In genomic region chr1:47277839-47278238, GRCm38 (mm10) we compare ENCODE assay signal across 8 mouse cellular contexts.
DNase-seq lines count a peak whose midpoint lies in the region; ATAC-seq lines count a peak whose summit lies in the region.

No protein-coding gene starts in this region.

- no peaks in the 10 kb centered on the region for H3K9me3 ChIP-seq in forebrain, embryonic 16.5 days (ENCODE audit: control insufficient read depth, low read length)

- H3K4me2 ChIP-seq in forebrain, embryonic 16.5 days (ENCODE audit: low read length): no peak overlapping the region

- no peak overlapping the region for H3K4me3 ChIP-seq in forebrain, embryonic 16.5 days (replicated peaks; ENCODE audit: low read length)

- peaks cover 11% of the 10 kb centered on the region for H3K4me1 ChIP-seq in forebrain, embryonic 16.5 days (replicated peaks; ENCODE audit: control insufficient read depth, insufficient read depth, low read length)

- H3K36me3 ChIP-seq in forebrain, embryonic 16.5 days (ENCODE audit: control insufficient read depth, insufficient read depth): no peaks in the 10 kb centered on the region

- ATAC-seq in cerebellum, adult (ENCODE audit: insufficient number of reproducible peaks, low FRiP score, low TSS enrichment): peak; percentile 78
- peak; percentile 73 for ATAC-seq in forebrain, embryonic 16.5 days

- peak; percentile 1 to 4 for DNase-seq in kidney, postnatal 36 days
- no peak for DNase-seq in kidney, adult 11 months
- peak; percentile 37 to 80 for DNase-seq in layer of hippocampus, postnatal 14 days (ENCODE audit: low spot score in 2 of 2)
- peak; percentile 26 for DNase-seq in retina, adult 2 months (ENCODE audit: low read depth, low spot score)
- DNase-seq in natural killer cell, adult 2 months (ENCODE audit: low spot score in 2 of 2): no peak
- DNase-seq in spleen, postnatal 36 days (ENCODE audit: low spot score in 2 of 2): no peak

- H3K9ac ChIP-seq in forebrain, embryonic 16.5 days (replicated peaks; ENCODE audit: low read depth, low read length): 0 out of 2 replicates have a peak overlapping the region, but pooled peaks have one; percentile 30

- 0% methylated on average over 2 of the region's 2 CpGs for WGBS in forebrain, embryonic 16.5 days

- H3K27me3 ChIP-seq in forebrain, embryonic 16.5 days (replicated peaks; ENCODE audit: control insufficient read depth, insufficient read depth, low read length): no peaks in the 10 kb centered on the region

- H3K27ac ChIP-seq in forebrain, embryonic 16.5 days (ENCODE audit: low read length): peak overlapping the region; percentile 52

Comparison
In these comparisons a context has a peak if more than half of its experiments do, and no peak if none do; other contexts are left out.
1. DNase-seq: peak in kidney, postnatal 36 days (2 of 2), layer of hippocampus, postnatal 14 days (2 of 2) and retina, adult 2 months (single experiment); none in kidney, adult 11 months (single experiment), natural killer cell, adult 2 months (0 of 2) and spleen, postnatal 36 days (0 of 2).